Mouse (Mus musculus) embryo, embryonic 10.5 days (tissue): ENCODE measurements at regions not wholly inside any gene's neighbourhood (a gene's known extent, or its start where the extent isn't known, plus 50 kb on each side); places are given as distances from the start of the nearest gene placed in this dataset.

Source experiments
- DNase-seq: peaks from one replicate; pipeline ENCODE4 v3.0.0-alpha.2; 2015; ENCODE audit warnings: low spot score

GRCm38 (mm10) chr6:31165011-31165410 lies 206.1 kb upstream of the Klf14 start:
- no peak for DNase-seq

GRCm38 (mm10) chr6:31166347-31166746 lies 207.5 kb upstream of the Klf14 start:
- DNase-seq, result no peak

DNA sequence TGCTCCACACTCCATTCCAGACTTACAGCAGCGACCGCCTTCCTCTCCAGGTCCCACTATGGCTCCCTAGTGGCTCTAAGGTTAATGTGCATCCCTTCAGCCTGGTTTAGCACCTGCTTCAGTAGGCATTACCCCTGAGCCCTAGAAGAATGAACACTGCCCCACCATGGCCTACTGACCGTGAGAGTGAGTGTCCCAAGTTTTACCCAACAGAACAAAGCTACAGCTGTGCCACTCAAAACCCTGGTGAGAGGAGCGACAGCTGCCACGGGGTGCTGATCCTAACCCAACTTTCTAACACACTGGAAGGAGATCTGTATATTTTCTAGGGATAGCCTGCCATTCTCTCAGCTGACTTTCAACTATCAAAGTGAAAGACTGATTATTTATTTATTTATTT lies 208.9 kb upstream of the Klf14 start:
- no peak for DNase-seq

DNA sequence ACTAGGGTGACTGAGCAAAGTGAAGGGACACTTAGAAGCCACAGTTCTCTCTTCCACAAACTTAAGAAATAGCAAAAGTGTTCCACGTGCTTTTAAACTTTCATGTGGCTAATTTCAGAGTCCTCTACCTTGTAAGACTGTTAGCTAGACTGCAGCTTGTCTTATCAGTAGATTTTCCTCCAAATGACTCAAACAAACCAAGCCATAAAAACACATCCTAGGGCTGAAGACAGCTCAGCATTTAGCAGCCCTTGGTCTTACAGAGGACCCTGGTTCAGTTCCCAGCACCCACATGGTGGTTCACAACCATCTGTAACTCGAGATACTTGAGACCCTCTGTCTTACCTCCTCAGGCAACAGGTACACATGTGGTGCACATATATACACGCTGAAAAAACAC lies 209.9 kb upstream of the Klf14 start:
- DNase-seq, result no peak

DNA sequence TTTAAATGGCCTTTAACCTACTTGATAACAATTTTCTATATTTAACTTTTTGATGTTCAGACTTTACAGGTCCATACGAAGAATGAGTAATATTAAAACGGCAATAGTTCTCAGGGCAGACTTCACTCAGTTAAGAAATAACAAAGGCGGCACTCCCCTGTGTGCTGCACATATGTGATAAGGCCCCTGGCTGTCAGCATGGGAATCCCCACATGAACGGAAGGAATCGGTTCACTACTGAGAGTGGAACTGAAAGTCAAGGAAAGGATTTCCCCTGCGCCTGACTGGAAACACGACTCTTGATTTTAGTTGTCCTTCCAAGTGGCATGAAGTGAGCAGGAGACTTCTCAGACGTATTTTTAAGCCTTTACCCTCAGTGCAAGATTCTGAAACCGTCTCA lies 210.5 kb upstream of the Klf14 start:
- DNase-seq, result no peak

DNA sequence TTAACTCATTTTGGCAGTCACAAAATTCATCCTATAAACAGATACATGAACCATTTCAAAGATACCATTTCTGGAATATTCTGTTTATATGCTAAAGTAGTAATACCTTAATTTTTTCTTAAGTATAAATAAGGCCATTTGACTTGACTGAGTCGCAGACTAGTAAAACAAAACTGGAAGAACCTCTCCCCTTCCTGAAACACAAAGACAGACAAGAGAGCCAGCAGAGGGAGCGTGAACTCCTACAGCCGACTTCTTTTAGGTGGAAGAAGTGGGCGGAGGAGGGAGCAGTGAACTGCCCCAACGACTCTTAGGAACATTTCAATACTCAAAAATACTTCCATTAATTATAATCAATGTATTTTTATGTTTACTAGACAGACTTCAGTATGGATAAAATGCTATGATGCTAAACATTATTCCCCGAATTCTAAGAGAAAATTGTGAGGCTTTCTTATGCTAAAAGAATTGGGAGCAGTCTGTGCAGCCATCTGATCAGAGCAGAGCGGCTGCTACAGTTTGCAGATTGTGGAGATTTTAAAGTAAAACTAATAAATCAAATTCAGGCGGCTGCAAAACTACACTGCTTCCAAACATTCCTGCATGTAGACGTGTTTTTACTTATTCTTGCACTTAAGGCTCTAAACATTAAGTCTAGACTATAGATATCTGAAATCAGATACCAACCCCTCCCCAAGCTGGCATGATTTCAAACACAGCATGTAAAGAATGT lies 211.2 kb upstream of the Klf14 start:
- no peak for DNase-seq

DNA sequence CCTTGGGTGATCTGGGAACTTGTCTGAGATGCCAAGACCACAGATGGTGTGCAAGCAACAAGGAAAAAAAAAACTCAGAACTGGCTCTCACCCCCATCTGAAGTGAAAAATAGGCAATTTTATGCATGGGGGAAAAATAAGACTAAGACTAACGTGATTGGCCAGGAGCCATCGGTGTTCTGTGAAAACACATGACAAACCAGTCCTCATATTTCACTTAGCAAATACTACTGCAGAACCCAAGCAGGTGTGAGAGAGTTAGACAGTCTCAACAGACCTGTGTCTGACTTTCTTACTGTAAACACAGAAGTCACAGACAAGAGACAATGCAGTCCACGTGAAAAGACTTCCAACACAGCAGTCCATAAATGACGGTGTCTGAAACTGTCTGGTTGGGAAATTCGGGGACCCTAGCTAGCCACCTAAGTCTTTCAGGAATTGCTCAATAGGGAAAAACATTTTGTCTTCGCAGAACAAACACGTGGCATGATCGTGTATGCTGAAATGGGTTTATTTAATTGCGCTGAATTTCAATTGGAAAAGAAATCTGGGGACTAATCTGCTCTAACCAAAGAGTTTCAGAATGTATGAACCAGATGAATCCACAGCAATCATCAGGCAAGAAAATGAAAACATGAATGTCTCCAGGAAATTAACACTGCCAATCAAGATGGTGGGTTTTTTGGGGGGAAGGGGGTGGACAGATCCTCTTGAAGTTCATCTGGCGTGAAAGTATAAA lies 213.1 kb upstream of the Klf14 start:
- DNase-seq, result no peak

GRCm38 (mm10) chr6:31175769-31176168 lies 216.9 kb upstream of the Klf14 start:
- no peak for DNase-seq

- peak; percentile 39 for DNase-seq
Measured at GRCm38 (mm10) chr6:31176368-31176767, 217.5 kb upstream of the Klf14 start.

GRCm38 (mm10) chr6:31176831-31177230 lies 218.0 kb upstream of the Klf14 start:
- no peak for DNase-seq

GRCm38 (mm10) chr6:31178201-31178880 lies 219.5 kb upstream of the Klf14 start:
- DNase-seq, result no peak

- DNase-seq, result no peak
Measured at GRCm38 (mm10) chr6:31182284-31182683, 216.3 kb upstream of the Mkln1 start.

- no peak for DNase-seq
Measured at GRCm38 (mm10) chr6:31183127-31183526, 215.4 kb upstream of the Mkln1 start.

- no peak for DNase-seq
Measured at GRCm38 (mm10) chr6:31184554-31184953, 214.0 kb upstream of the Mkln1 start.

DNA sequence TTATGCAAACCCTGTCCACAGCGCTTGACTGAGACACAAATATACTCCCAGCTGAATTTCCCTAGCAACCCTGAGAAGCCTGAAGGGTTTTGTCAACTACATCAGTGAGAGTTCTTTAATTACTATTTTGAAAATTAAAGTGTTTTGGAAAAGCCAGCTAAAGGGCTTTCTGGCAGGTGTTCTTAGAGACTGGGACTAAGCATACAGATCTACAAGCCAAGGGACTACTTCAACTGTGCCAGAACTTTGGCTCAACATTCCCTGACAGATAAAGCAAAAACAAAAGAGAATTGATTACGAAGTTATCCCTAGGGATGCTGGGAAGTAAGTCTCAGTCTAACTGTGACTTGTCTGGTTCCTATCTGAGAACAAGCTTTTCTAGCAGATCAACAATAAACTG lies 213.4 kb upstream of the Mkln1 start:
- no peak for DNase-seq

GRCm38 (mm10) chr6:31188066-31188465 lies 210.5 kb upstream of the Mkln1 start:
- no peak for DNase-seq

DNA sequence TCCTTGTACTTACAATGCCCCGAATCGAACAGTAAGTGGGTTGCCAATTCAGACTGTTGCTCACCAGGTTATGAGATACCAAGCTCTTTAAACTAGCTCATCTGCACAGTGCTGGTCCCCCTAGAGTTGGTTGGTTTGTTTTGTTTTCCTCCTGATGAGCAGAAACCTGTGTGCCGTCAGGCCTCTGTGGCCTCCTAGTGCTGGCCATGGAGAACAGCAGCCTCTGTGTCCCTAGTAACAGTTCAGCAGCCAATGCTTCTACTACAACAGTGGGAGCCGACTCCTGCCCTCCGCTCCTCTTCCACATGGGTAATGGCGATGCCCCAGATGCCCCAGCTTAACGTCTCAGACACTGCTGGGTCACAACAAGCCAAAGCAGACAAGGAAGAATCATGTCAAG lies 209.5 kb upstream of the Mkln1 start:
- DNase-seq, result peak; percentile 53

DNA sequence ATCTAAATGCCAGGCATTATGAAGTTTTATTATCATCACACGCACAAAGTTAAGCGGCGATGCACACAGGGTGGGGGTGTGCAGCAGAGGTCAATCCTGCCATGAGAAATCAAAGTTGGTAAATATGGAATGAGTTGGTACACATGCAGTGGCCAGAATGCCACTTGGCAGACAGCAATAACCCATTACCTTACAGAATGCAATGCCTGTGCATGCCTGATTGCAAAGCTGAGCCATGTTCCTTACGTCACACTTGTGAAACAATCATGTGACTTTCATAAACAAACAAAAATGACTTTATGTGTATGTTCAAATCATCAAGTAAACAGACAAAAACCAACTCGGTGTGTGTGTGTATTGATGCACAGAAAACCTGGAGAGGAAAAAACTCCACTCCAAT lies 208.5 kb upstream of the Mkln1 start:
- DNase-seq, result no peak

DNA sequence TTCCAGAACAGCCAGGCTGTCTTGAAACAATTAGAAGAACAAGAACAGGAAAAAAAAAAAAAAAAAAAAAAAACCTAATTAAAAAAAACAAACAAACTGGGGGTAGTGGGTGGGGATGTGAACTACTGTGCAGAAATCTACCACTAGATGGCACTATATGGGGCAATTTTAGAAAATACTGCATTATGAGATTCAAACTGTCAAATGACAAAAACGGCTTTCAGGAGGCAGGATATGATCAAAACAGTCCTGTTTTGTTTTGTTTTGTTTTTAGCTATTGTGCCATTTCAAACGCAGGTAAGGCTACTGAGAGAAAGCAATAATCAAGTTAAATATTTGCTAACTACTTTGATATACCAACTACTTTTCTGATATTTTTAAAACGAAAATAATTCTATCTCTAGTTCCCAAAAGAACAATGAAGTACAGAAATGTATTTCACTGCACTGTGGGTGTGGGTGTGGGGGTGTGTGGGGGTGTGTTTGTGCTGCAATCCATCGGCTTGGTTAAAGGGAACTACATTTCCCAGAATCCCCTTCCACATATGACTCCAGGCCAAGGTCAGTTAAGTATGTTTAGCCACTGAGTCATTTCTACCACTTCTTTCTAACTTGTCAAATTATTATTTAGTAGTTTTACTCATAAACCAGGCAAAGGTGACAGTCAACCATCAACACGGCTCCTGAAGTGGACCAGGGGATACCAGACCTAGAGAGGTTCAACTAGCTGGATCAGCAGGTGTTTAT lies 207.7 kb upstream of the Mkln1 start:
- DNase-seq, result peak; percentile 73

DNA sequence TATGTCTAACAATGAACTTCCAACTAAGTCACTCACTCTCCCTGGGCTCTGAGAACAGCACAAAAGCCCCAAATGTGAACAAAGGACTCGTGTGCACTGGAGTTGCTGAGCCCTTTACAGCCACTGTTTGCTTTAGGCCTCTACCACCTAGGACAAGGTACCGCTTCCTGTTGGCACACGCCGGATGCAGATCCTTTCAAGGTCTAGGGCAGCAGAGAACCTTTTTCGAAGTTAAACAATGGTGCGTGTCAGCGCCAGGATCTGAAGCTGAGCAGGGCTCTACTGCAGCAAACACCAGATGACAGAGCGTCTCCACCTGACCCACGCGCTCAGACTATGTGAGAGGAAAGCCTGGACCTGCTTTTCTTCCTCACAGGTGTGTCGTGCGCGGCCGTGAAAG lies 207.0 kb upstream of the Mkln1 start:
- no peak for DNase-seq

DNA sequence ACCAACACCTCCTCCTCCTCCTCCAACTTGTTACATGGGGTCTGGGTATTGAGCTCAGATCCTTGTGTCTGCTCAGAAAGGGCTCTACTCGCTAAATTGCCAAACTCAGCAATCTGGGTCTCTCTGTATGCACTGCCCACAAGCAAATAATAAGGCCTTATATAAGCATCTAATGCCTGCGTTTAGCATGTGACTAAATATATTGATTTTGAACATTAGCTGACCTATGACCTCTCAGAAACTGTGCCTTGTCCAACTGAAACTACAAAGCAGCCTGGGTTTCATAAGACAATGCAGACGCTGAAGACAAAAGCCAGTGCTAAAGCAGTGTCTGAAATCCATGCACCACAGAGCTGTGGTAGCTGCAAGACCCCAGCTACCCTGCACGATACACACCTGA lies 206.3 kb upstream of the Mkln1 start:
- DNase-seq, result no peak

- no peak for DNase-seq
Measured at GRCm38 (mm10) chr6:31193202-31193601, 205.3 kb upstream of the Mkln1 start.
